Mouse (Mus musculus) ES-E14 (cell line): ENCODE measurements around the gene Nckap1.

Experiments used
- HCFC1 ChIP-seq: IDR thresholded peaks from 2 replicates; pipeline ENCODE4 v1.6.1; 2012; ENCODE audit warnings: low read length, inconsistent platforms, borderline replicate concordance; ENCODE audit not compliant: insufficient read depth
- MAFK ChIP-seq: IDR thresholded peaks from 2 replicates; pipeline ENCODE4 v1.6.1; 2014; ENCODE audit warnings: mild to moderate bottlenecking, low read depth, low read length, inconsistent platforms; ENCODE audit not compliant: insufficient read depth
- ZNF384 ChIP-seq: IDR thresholded peaks from 2 replicates; pipeline ENCODE4 v1.6.1; 2012; ENCODE audit warnings: low read depth, low read length, inconsistent platforms

- no peak for TF ChIP-seq MAFK
- TF ChIP-seq HCFC1 = no peak
- no peak for TF ChIP-seq ZNF384
Observed at GRCm38 (mm10) chr2:80582356-80582755, 1.2 kb upstream of the Nckap1 start.
